Comparison of ENCODE assay signal across 15 mouse cellular contexts in the genomic region with DNA sequence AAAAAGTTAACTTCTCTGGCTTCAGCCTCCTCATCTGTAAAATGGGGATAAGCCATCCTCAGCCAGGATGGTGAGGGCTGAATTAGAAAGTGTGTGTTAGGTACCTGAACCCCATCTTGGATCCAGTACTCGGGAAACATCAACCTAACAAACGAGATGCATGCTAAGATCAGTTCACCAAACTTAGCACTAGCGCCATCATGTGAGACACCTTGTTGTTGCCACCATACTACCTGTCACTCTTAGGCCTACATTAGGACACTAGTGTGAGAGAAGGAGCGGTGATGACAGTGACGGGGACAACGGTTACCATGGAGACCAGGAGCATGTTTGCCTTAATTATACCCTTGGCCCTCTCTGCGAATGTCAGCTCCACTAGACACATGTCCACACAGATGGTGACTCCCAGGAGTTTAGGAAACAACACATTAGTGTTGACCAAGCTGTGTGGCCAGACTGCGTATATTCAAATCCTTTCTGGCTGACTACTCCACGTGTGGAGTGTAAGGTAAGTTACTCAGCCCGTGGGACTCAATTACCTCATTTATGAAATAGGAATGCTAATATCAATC.
DNase-seq lines count a peak whose midpoint lies in the region; ATAC-seq and TF ChIP-seq lines count a peak whose summit lies in the region.
"Had no signal": no experiment of that assay in that cellular context is flagged by ENCODE, and none has a peak within 500 bp of the region (broad histone marks: within the 10 kb centered on the region; RNA-seq: fewer than 3 reads in every experiment).

No protein-coding gene starts in this region.

- no peaks in the 10 kb centered on the region for H3K27me3 ChIP-seq in kidney, adult 2 months (replicated peaks; ENCODE audit: control insufficient read depth, insufficient read depth, low read length)
- no peaks in the 10 kb centered on the region for H3K27me3 ChIP-seq in CH12.LX (replicated peaks)
- H3K27me3 ChIP-seq in hindbrain, embryonic 12.5 days, result no peaks in the 10 kb centered on the region
- H3K27me3 ChIP-seq in forebrain, embryonic 12.5 days, result no peaks in the 10 kb centered on the region
- H3K27me3 ChIP-seq: megakaryocyte, embryonic 14.5 days had no signal

- dilution Hi-C loops in CH12.LX (cut with MboI; ENCODE audit: extremely low pct_ligation_motif_present, extremely low pct_unique_long_range_greater_than_20kb, low sequenced_read_pairs), result no loop called here

- H3K4me1 ChIP-seq in kidney, adult 2 months (ENCODE audit: control insufficient read depth, insufficient read depth, low read length), result no peaks in the 10 kb centered on the region
- no peaks in the 10 kb centered on the region for H3K4me1 ChIP-seq in CH12.LX (ENCODE audit: control insufficient read depth in 1 of 2, insufficient read depth in 2 of 2)
- peaks cover 3% of the 10 kb centered on the region; the same call in 1 of the 2 replicates for H3K4me1 ChIP-seq in hindbrain, embryonic 12.5 days
- 0 out of 2 replicates have a peak, but pooled peaks cover 3% of the 10 kb centered on the region for H3K4me1 ChIP-seq in forebrain, embryonic 12.5 days
- H3K4me1 ChIP-seq: heart, embryonic 10.5 days; megakaryocyte, embryonic 14.5 days had no signal

- DNase-seq in cerebellum, adult 9-11 months, result peak; percentile 40
- no peak for DNase-seq in cerebellum, postnatal 4 days (ENCODE audit: low spot score in 2 of 2)
- DNase-seq in kidney, adult 2 months, result no peak
- no peak for DNase-seq in kidney, adult 8-10 months
- DNase-seq in CH12.LX (ENCODE audit: extremely low read depth), result no peak
- DNase-seq in natural killer cell, adult 2 months (ENCODE audit: low spot score in 2 of 2), result no peak
- DNase-seq: gastrocnemius, postnatal 25 days; kidney, adult 11 months; kidney, postnatal 4 days; liver had no signal

- H3K79me2 ChIP-seq in CH12.LX (replicated peaks; ENCODE audit: control insufficient read depth, extremely low read depth, insufficient read depth, poor library complexity, severe bottlenecking), result no peaks in the 10 kb centered on the region

- in situ Hi-C loops in CH12.LX (cut with MboI; ENCODE audit: low pct_ligation_motif_present, low pct_unique_long_range_greater_than_20kb, low sequenced_read_pairs), result loop anchor here (10.0 to 25.0 kb wide), 2 partner anchors 92 to 175 kb away; no protein-coding TSS in a partner anchor

- H3K9me3 ChIP-seq in CH12.LX (replicated peaks; ENCODE audit: low read length), result no peaks in the 10 kb centered on the region
- H3K9me3 ChIP-seq in hindbrain, embryonic 12.5 days (replicated peaks), result no peaks in the 10 kb centered on the region
- H3K9me3 ChIP-seq in forebrain, embryonic 12.5 days, result no peaks in the 10 kb centered on the region
- H3K9me3 ChIP-seq: heart, embryonic 10.5 days; megakaryocyte, embryonic 14.5 days had no signal

- no peak overlapping the region for H3K4me3 ChIP-seq in kidney, adult 2 months (ENCODE audit: insufficient read depth, low read depth, low read length)
- no peak overlapping the region for H3K4me3 ChIP-seq in CH12.LX (replicated peaks in 1 of 3; ENCODE audit: low read depth in 2 of 3, low read length in 2 of 3, poor library complexity in 1 of 3)
- H3K4me3 ChIP-seq in hindbrain, embryonic 12.5 days, result no peak overlapping the region
- no peak overlapping the region for H3K4me3 ChIP-seq in forebrain, embryonic 12.5 days (replicated peaks)
- H3K4me3 ChIP-seq: erythroblast, embryonic 14.5 days; heart, embryonic 10.5 days; megakaryocyte, embryonic 14.5 days had no signal

- WGBS in kidney, adult 2 months, result 87% methylated on average over 10 of the region's 10 CpGs
- WGBS in hindbrain, embryonic 12.5 days, result 58% methylated on average over 10 of the region's 10 CpGs
- 77% methylated on average over 10 of the region's 10 CpGs for whole genome bisulfite sequencing in forebrain, embryonic 12.5 days

- TF ChIP-seq RAD21 in CH12.LX (IDR thresholded peaks at IDR 0.05; ENCODE audit: low read depth, low read length), result no peak; the same call in 1 of the 2 replicates

- peak; percentile 19; the same call in 1 of the 2 replicates for ATAC-seq in hindbrain, embryonic 12.5 days (ENCODE audit: low FRiP score)
- ATAC-seq in forebrain, embryonic 12.5 days (ENCODE audit: low FRiP score), result no peak

- no peak for TF ChIP-seq POLR2A in kidney, adult 2 months (IDR thresholded peaks at IDR 0.05; ENCODE audit: low read depth, low read length)
- TF ChIP-seq POLR2A in CH12.LX (IDR thresholded peaks at IDR 0.05; ENCODE audit: low read depth, low read length), result no peak

- TF ChIP-seq CTCF in kidney, adult 2 months (conservative IDR thresholded peaks at IDR 0.05; ENCODE audit: insufficient read depth, insufficient read length, low read depth, low read length), result 0 out of 2 replicates have a peak, but pooled peaks have one; percentile 5
- TF ChIP-seq CTCF in CH12.LX (conservative IDR thresholded peaks at IDR 0.05 in 1 of 2, IDR thresholded peaks at IDR 0.05 in 1 of 2; ENCODE audit: low read depth in 2 of 2, low read length in 2 of 2), result peak in 1 of 2 experiments; percentile 34; a peak in 2 of 4 replicates

- no peak for TF ChIP-seq EP300 in CH12.LX (IDR thresholded peaks at IDR 0.05; ENCODE audit: low read length)

- no peaks in the 10 kb centered on the region; the same call in 1 of the 2 replicates for H3K36me3 ChIP-seq in kidney, adult 2 months (ENCODE audit: control insufficient read depth, insufficient read depth, low read length)
- H3K36me3 ChIP-seq in CH12.LX (replicated peaks in 1 of 2; ENCODE audit: control insufficient read depth in 1 of 2, insufficient read depth in 1 of 2, low read length in 1 of 2), result peaks cover 0 to 30% of the 10 kb centered on the region in 2 experiments
- peaks cover 29% of the 10 kb centered on the region for H3K36me3 ChIP-seq in hindbrain, embryonic 12.5 days
- peaks cover 41% of the 10 kb centered on the region for H3K36me3 ChIP-seq in forebrain, embryonic 12.5 days (replicated peaks)

- no peak overlapping the region for H3K9ac ChIP-seq in CH12.LX (ENCODE audit: insufficient read depth, low read depth)
- no peak overlapping the region for H3K9ac ChIP-seq in hindbrain, embryonic 12.5 days
- H3K9ac ChIP-seq in forebrain, embryonic 12.5 days, result no peak overlapping the region

- no peak overlapping the region for H3K4me2 ChIP-seq in CH12.LX (ENCODE audit: insufficient read depth, low read depth, poor library complexity, severe bottlenecking)
- H3K4me2 ChIP-seq in hindbrain, embryonic 12.5 days (replicated peaks), result no peak overlapping the region
- H3K4me2 ChIP-seq in forebrain, embryonic 12.5 days, result no peak overlapping the region

- H3K27ac ChIP-seq in kidney, adult 2 months (ENCODE audit: insufficient read depth, low read depth, low read length), result no peak overlapping the region
- H3K27ac ChIP-seq in CH12.LX (ENCODE audit: insufficient read depth, low read depth), result no peak overlapping the region
- H3K27ac ChIP-seq in hindbrain, embryonic 12.5 days, result no peak overlapping the region
- H3K27ac ChIP-seq in forebrain, embryonic 12.5 days, result no peak overlapping the region
- H3K27ac ChIP-seq: heart, embryonic 10.5 days had no signal

TF ChIP-seq in CH12.LX, 34 proteins besides CTCF, POLR2A, EP300 and RAD21:
- TF ChIP-seq SMC3 (IDR thresholded peaks at IDR 0.05; ENCODE audit: low read depth, low read length) (0 out of 2 replicates have a peak, but pooled peaks have one; percentile 8), ELF1 (IDR thresholded peaks at IDR 0.05; ENCODE audit: low read depth, low read length) (no peak)
